Mouse (Mus musculus) olfactory bulb, adult 2 months (tissue): ENCODE measurements around the gene Kdm5c. TPM values are rescaled to one million over a fixed set of nuclear protein-coding genes. Genes with fewer than 3 reads are reported as not detected.

Experiments
- H3K27ac ChIP-seq: fragments of 200-500 bp; 2 replicates; pipeline ENCODE4 v1.5.1; 2012; ENCODE audit warnings: low read depth, low read length; ENCODE audit not compliant: insufficient read depth
- H3K4me1 ChIP-seq: fragments of 200-500 bp; 2 replicates; pipeline ENCODE4 v1.6.1; 2012; ENCODE audit warnings: low read length; ENCODE audit not compliant: control insufficient read depth, insufficient read depth
- H3K4me3 ChIP-seq: fragments of 200-500 bp; 2 replicates; pipeline ENCODE4 v1.5.1; 2012; ENCODE audit warnings: mild to moderate bottlenecking, low read depth, low read length, moderate library complexity; ENCODE audit not compliant: insufficient read depth
- CTCF ChIP-seq: fragments of 200-500 bp; IDR thresholded peaks from 2 replicates; pipeline ENCODE4 v1.5.1; 2012; ENCODE audit warnings: low read depth, mild to moderate bottlenecking, low read length, moderate library complexity; ENCODE audit not compliant: insufficient read depth
- POLR2A ChIP-seq: fragments of 200-500 bp; IDR thresholded peaks from 2 replicates; pipeline ENCODE4 v1.6.1; 2012; ENCODE audit warnings: mild to moderate bottlenecking, low read depth, low read length, moderate library complexity; ENCODE audit not compliant: insufficient read depth
- WGBS: fragments of 180-500 bp; shearing (Covaris S2); methylation state at CpG from one replicate; pipeline ENCODE4 v1.1.7; 2018; 5-methylcytosine and 5-hydroxymethylcytosine counted together
- polyA plus RNA-seq: library from polyadenylated mRNA; stranded (reverse); fragments of >200 nt; gene quantifications from 2 replicates; pipeline ENCODE4 v1.2.4, GENCODE M21; 2012; ENCODE audit warnings: low replicate concordance; ENCODE audit not compliant: missing spikeins, insufficient read depth, insufficient read length

Kdm5c gene
- not detected in 2 replicates for polyA plus RNA-seq

- peak within 1 kb of the TSS; percentile 85 for H3K27ac ChIP-seq
- no peak for TF ChIP-seq CTCF
- TF ChIP-seq POLR2A, result no peak
- under 1% methylated on average over 69 of the region's 69 CpGs for WGBS
- H3K4me3 ChIP-seq, result peak within 1 kb of the TSS; percentile 90
- H3K4me1 ChIP-seq, result no peaks in the 10 kb centered on the region
Observed at GRCm38 (mm10) chrX:152232781-152233763, at the start of gene Kdm5c. TSS of gene Kdm5c (plus strand) at chrX:152233020.

- TF ChIP-seq POLR2A, result no peak
- no peak for TF ChIP-seq CTCF
- H3K27ac ChIP-seq, result no peak overlapping the region
- H3K4me1 ChIP-seq, result no peaks in the 10 kb centered on the region
- no peak overlapping the region for H3K4me3 ChIP-seq
Observed at GRCm38 (mm10) chrX:152187151-152187550, 45.7 kb upstream of the Kdm5c start.

- no peak overlapping the region for H3K27ac ChIP-seq
- WGBS, result 76% methylated on average over 1 of the region's 1 CpGs
- no peak overlapping the region for H3K4me3 ChIP-seq
- peaks cover 3% of the 10 kb centered on the region; the same call in 1 of the 2 replicates for H3K4me1 ChIP-seq
- no peak for TF ChIP-seq CTCF
- no peak for TF ChIP-seq POLR2A
Observed at GRCm38 (mm10) chrX:152191266-152191665, 41.6 kb upstream of the Kdm5c start.

- 24% methylated on average over 1 of the region's 1 CpGs for WGBS
- Histone ChIP-seq H3K4me3 (no peak overlapping the region), H3K4me1 (peaks cover 23% of the 10 kb centered on the region), H3K27ac (peak overlapping the region; percentile 89)
- no peak for TF ChIP-seq POLR2A
- TF ChIP-seq CTCF, result no peak
Observed at GRCm38 (mm10) chrX:152197814-152198648, 34.8 kb upstream of the Kdm5c start.

- TF ChIP-seq CTCF, result no peak
- Histone ChIP-seq H3K4me3 (no peak overlapping the region), H3K27ac (peak overlapping the region; percentile 57; the same call in 1 of the 2 replicates), H3K4me1 (peaks cover 25% of the 10 kb centered on the region)
- 43% methylated on average over 4 of the region's 4 CpGs for WGBS
Observed at GRCm38 (mm10) chrX:152201737-152202421, 30.9 kb upstream of the Kdm5c start.

GRCm38 (mm10) chrX:152202422-152203103 lies 30.3 kb upstream of the Kdm5c start:
- Histone ChIP-seq H3K4me3 (no peak overlapping the region), H3K4me1 (peaks cover 25% of the 10 kb centered on the region), H3K27ac (no peak overlapping the region; the same call in 1 of the 2 replicates)
- 32% methylated on average over 8 of the region's 8 CpGs for WGBS
- TF ChIP-seq CTCF (no peak), POLR2A (no peak)

GRCm38 (mm10) chrX:152203247-152203646 lies 29.6 kb upstream of the Kdm5c start:
- WGBS, result 42% methylated on average over 4 of the region's 4 CpGs
- TF ChIP-seq POLR2A (no peak), CTCF (no peak)
- peaks cover 25% of the 10 kb centered on the region for H3K4me1 ChIP-seq
- no peak overlapping the region for H3K4me3 ChIP-seq
- H3K27ac ChIP-seq, result no peak overlapping the region

- Histone ChIP-seq H3K4me1 (peaks cover 31% of the 10 kb centered on the region), H3K27ac (no peak overlapping the region), H3K4me3 (no peak overlapping the region)
- WGBS, result 97% methylated on average over 1 of the region's 1 CpGs
- TF ChIP-seq CTCF (no peak), POLR2A (no peak)
Observed at GRCm38 (mm10) chrX:152205486-152205885, 27.3 kb upstream of the Kdm5c start.
